Mouse (Mus musculus) thymus, adult 2 months (tissue): Measurements from ENCODE around the gene Erc2. TPM values are rescaled to one million over a fixed set of nuclear protein-coding genes. Genes with fewer than 3 reads are reported as not detected.

Source experiments
- DNase-seq: peaks from one replicate; pipeline ENCODE4 v3.0.0; 2021
- H3K27ac ChIP-seq: fragments of 200-500 bp; 2 replicates; pipeline ENCODE4 v1.5.1; 2012; ENCODE audit warnings: low read length, control low read depth; ENCODE audit not compliant: control insufficient read depth, insufficient read depth
- H3K27me3 ChIP-seq: fragments of 200-500 bp; 2 replicates; pipeline ENCODE4 v1.6.1; 2012; ENCODE audit warnings: mild to moderate bottlenecking, low read length, moderate library complexity, mixed read lengths; ENCODE audit not compliant: control insufficient read depth, insufficient read depth
- H3K36me3 ChIP-seq: fragments of 200-500 bp; 2 replicates; pipeline ENCODE4 v1.6.1; 2012; ENCODE audit warnings: mild to moderate bottlenecking, low read length, moderate library complexity; ENCODE audit not compliant: control insufficient read depth, insufficient read depth
- H3K4me1 ChIP-seq: fragments of 200-500 bp; replicated peaks from 2 replicates; pipeline ENCODE4 v1.6.1; 2012; ENCODE audit warnings: low read length; ENCODE audit not compliant: control insufficient read depth, insufficient read depth
- H3K4me3 ChIP-seq: fragments of 200-500 bp; 2 replicates; pipeline ENCODE4 v1.5.1; 2012; ENCODE audit warnings: mild to moderate bottlenecking, low read length, control low read depth, moderate library complexity; ENCODE audit not compliant: control insufficient read depth, insufficient read depth
- CTCF ChIP-seq: fragments of 200-500 bp; IDR thresholded peaks from 2 replicates; pipeline ENCODE4 v1.5.1; 2012; ENCODE audit warnings: mild to moderate bottlenecking, control low read depth, low read length, moderate library complexity, borderline replicate concordance; ENCODE audit not compliant: control insufficient read depth, poor library complexity, insufficient read depth; ENCODE audit errors: extremely low read depth
- POLR2A ChIP-seq: fragments of 200-500 bp; IDR thresholded peaks from 2 replicates; pipeline ENCODE4 v1.6.1; 2012; ENCODE audit warnings: mild to moderate bottlenecking, low read length, control low read depth, moderate library complexity; ENCODE audit not compliant: control insufficient read depth, poor library complexity, insufficient read depth; ENCODE audit errors: extremely low read depth
- WGBS: fragments of 180-500 bp; shearing (Covaris S2); methylation state at CpG from one replicate; pipeline ENCODE4 v1.1.7; 2018; 5-methylcytosine and 5-hydroxymethylcytosine counted together
- polyA plus RNA-seq: library from polyadenylated mRNA; depleted of rRNA; stranded (reverse); fragments of >200 nt; gene quantifications from 2 replicates; pipeline ENCODE4 v1.2.3, GENCODE M21; 2012

Erc2 gene
- polyA plus RNA-seq, 1 experiment = 0.18 TPM

GRCm38 (mm10) chr14:28057159-28057884 lies 435.1 kb downstream of the Erc2 start:
- TF ChIP-seq POLR2A = no peak
- no peaks in the 10 kb centered on the region for H3K27me3 ChIP-seq
- H3K36me3 ChIP-seq = no peaks in the 10 kb centered on the region
- no peak for DNase-seq
- no peaks in the 10 kb centered on the region for H3K4me1 ChIP-seq
- H3K27ac ChIP-seq = no peak overlapping the region
- 82% methylated on average over 11 of the region's 11 CpGs for WGBS
- H3K4me3 ChIP-seq = no peak overlapping the region

- WGBS = 53% methylated on average over 18 of the region's 18 CpGs
- DNase-seq = no peak
- TF ChIP-seq CTCF (no peak), POLR2A (no peak)
- Histone ChIP-seq H3K36me3 (no peaks in the 10 kb centered on the region), H3K27ac (no peak overlapping the region), H3K27me3 (no peaks in the 10 kb centered on the region), H3K4me3 (no peak overlapping the region), H3K4me1 (no peaks in the 10 kb centered on the region)
Measured at GRCm38 (mm10) chr14:28057885-28058860, 435.9 kb downstream of the Erc2 start.

- no peaks in the 10 kb centered on the region for H3K36me3 ChIP-seq
- no peak for DNase-seq
- TF ChIP-seq CTCF = no peak
- TF ChIP-seq POLR2A = no peak
- 92% methylated on average over 4 of the region's 4 CpGs for WGBS
- no peaks in the 10 kb centered on the region for H3K27me3 ChIP-seq
- no peaks in the 10 kb centered on the region for H3K4me1 ChIP-seq
- H3K4me3 ChIP-seq = no peak overlapping the region
- no peak overlapping the region for H3K27ac ChIP-seq
Measured at GRCm38 (mm10) chr14:28060891-28061290, 438.7 kb downstream of the Erc2 start.

GRCm38 (mm10) chr14:28061649-28062375 lies 439.6 kb downstream of the Erc2 start:
- Histone ChIP-seq H3K27ac (no peak overlapping the region), H3K4me1 (no peaks in the 10 kb centered on the region), H3K27me3 (no peaks in the 10 kb centered on the region), H3K36me3 (no peaks in the 10 kb centered on the region), H3K4me3 (no peak overlapping the region)
- WGBS = 85% methylated on average over 3 of the region's 3 CpGs
- DNase-seq = no peak
- TF ChIP-seq CTCF (no peak), POLR2A (no peak)

- H3K36me3 ChIP-seq = no peaks in the 10 kb centered on the region
- TF ChIP-seq POLR2A (no peak), CTCF (no peak)
- H3K4me3 ChIP-seq = no peak overlapping the region
- no peak for DNase-seq
- no peak overlapping the region for H3K27ac ChIP-seq
- no peaks in the 10 kb centered on the region for H3K4me1 ChIP-seq
- 51% methylated on average over 12 of the region's 12 CpGs for WGBS
- no peaks in the 10 kb centered on the region for H3K27me3 ChIP-seq
Measured at GRCm38 (mm10) chr14:28068021-28068420, 445.8 kb downstream of the Erc2 start.

- DNase-seq = no peak
- Histone ChIP-seq H3K27ac (no peak overlapping the region), H3K4me1 (no peaks in the 10 kb centered on the region), H3K36me3 (no peaks in the 10 kb centered on the region), H3K27me3 (no peaks in the 10 kb centered on the region), H3K4me3 (no peak overlapping the region)
- WGBS = 98% methylated on average over 2 of the region's 2 CpGs
- TF ChIP-seq CTCF = no peak
- no peak for TF ChIP-seq POLR2A
Measured at GRCm38 (mm10) chr14:28069826-28070225, 447.6 kb downstream of the Erc2 start.
